Mouse (Mus musculus) CD4-positive helper T cell, adult 2 months (primary cell): Measurements from ENCODE around the gene Borcs5.

Source experiments
- DNase-seq: peaks from one replicate; pipeline ENCODE4 v3.0.0-alpha.2; 2012; ENCODE audit warnings: low read depth, missing footprints, low spot score

Gene Borcs5

GRCm38 (mm10) chr6:134626564-134626963 is 12.7 kb upstream of the Borcs5 start:
- no peak for DNase-seq

DNA sequence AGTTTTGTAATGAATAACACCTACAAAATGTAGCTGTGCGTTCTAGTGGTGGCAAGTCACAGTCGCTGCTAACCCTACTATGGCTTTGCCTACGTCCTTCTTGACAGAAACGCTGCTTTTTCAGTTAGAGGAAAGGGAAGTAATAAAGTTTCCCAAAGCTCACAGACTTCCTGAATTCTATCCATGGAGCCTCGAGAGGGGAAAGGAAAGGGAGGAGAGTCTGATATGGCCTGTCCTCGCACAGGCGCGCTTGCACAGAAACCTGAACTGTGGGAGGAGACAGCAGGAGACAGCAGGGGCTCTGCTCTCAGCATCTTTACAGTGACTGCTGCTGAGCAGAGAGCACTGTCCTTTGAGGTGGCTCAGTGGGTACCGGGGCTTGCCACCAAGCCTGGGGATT is 8.9 kb upstream of the Borcs5 start:
- DNase-seq: no peak

DNA sequence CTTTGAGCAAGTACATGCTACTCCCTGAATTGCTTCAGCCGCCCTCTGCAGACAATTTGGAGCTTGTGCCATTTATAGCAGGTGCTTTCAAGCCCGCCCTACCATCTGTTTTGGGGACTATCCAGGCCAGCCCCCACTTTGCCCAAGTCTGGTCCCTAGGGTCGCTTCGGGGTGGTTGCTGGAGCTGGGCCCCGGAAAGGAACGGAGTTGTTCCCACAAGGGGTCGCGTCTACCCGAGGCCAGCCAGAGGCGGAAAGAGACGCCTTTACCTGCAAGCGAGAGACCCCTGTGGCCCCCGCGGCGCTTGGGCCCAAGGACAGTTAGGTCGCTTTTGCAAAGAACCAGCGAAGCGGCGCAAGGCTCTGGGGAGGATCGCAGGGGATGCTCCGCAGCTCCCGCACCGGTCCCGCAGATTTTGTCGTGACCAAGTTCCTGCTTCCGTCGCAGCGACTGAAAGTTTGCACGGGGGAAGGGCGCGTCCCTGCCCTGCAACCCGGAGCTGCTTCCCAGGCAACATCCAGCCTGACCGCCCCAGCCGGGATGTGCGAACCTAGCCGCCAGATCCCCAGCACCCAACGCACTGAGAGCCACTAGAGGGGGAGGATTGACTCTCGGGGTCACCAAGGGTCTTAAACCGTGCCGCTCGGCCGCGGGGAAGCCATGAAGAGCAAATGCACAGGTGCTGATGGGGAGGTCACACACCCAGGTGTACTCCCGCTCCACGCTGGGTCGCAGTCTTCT is 7.2 kb upstream of the Borcs5 start, which contains the start of gene Mansc1:
TSS of gene Mansc1 (minus strand) at position 542 of the 741 bp plus-strand sequence.
- peak; percentile 49 for DNase-seq

GRCm38 (mm10) chr6:134632756-134633155 is 6.6 kb upstream of the Borcs5 start:
- DNase-seq: no peak

- no peak for DNase-seq
These were observed 5.8 kb upstream of the Borcs5 start for GRCm38 (mm10) chr6:134633553-134633952.

- DNase-seq: no peak
These were observed 2.8 kb upstream of the Borcs5 start for GRCm38 (mm10) chr6:134636476-134636875.

- no peak for DNase-seq
These were observed 590 bp downstream of the Borcs5 start for GRCm38 (mm10) chr6:134639900-134640299.

GRCm38 (mm10) chr6:134640485-134641475 is 1.5 kb downstream of the Borcs5 start:
- DNase-seq: peak; percentile 96

DNA sequence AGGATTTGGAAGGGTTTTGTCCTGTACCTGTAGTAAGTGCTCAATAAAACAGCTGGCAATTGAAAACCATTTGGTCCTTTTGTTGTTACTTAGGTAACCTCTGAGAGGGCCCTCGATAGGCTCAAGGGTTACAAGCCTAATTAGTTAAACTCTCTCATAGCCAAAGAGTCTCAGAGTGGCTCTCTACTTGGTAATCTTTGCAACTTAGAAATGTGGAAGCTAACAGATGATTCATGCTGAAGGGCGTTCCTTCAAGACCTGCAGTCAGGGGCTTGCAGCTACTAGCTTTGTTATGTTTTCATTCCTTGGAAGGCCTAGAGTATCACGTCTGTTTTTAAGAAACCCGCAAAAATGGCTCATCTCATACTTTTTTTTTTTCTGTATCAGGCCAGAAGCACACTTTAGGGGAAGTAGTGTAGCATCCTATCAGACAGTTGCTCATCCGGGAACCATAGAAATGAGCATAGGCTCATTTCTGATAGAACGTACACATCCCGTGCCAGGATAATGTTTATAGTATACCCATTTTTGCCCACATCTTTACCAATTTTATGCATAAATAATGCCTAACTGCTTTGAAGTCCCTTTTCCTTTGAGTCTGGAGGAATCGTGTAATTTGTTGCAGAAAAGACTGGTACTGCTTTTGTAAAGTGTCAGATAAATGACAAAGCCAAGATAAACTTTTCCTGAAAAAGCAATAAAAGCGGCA is 2.6 kb downstream of the Borcs5 start:
- DNase-seq: no peak

- peak; percentile 21 for DNase-seq
These were observed 4.0 kb downstream of the Borcs5 start for GRCm38 (mm10) chr6:134643296-134643695.

GRCm38 (mm10) chr6:134646835-134647234 is 7.5 kb downstream of the Borcs5 start:
- no peak for DNase-seq

GRCm38 (mm10) chr6:134647621-134648020 is 8.3 kb downstream of the Borcs5 start:
- no peak for DNase-seq

GRCm38 (mm10) chr6:134648356-134648755 is 9.0 kb downstream of the Borcs5 start:
- DNase-seq: no peak

- no peak for DNase-seq
These were observed 17.2 kb downstream of the Borcs5 start for GRCm38 (mm10) chr6:134656527-134656926.

- peak; percentile 60 for DNase-seq
These were observed 20.0 kb downstream of the Borcs5 start for GRCm38 (mm10) chr6:134659108-134659958.

- no peak for DNase-seq
These were observed 21.6 kb downstream of the Borcs5 start for GRCm38 (mm10) chr6:134660714-134661406.

- DNase-seq: no peak
These were observed 25.3 kb downstream of the Borcs5 start for GRCm38 (mm10) chr6:134664573-134664972.

- DNase-seq: no peak
These were observed 26.5 kb downstream of the Borcs5 start for GRCm38 (mm10) chr6:134665817-134666216.

GRCm38 (mm10) chr6:134668519-134668918 is 29.2 kb downstream of the Borcs5 start:
- DNase-seq: no peak

DNA sequence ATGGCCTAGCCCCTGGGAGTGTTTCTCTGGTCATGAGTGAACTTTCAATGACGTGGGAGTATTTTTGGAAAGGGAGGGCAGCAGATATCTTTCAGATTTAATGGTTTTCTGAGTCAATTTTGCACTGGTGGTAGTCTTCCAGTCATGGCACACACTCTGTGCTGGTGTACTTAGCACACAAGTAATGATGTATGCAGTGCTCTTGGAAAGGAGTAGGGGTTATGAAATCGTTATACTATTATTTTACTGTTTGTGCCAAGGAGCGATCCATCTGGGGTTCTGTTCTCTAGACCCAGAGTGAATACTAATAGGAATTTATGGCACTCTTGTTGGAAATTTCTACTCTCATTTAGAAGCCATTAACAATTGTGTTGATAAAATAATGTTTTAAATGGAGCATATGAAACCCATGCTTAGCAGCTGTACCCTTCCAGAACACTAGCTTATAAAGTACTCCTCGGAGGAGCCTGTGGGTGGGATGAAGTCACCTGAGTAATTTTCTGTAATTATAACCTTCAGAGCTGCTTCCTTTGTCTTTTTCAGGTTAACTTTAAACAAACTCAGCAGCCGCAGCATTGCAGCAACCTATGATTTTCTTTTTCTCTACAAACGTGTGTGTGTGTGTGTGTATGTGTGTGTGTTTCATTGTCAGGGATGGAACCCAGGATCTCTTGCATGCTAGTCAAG is 30.0 kb downstream of the Borcs5 start:
- no peak for DNase-seq
